Mouse (Mus musculus) brain, adult 2 months (tissue): ENCODE data around the gene Rps6kb2.
"Not testable (repeated sequence)": the region's sequence is repeated elsewhere in the genome, so short reads cannot be mapped to it uniquely, and the experiment has no call there.

ENCODE experiments used
- DNase-seq: peaks from one replicate; pipeline ENCODE4 v3.0.0; 2011; ENCODE audit warnings: low read depth, low spot score

Rps6kb2 gene

GRCm38 (mm10) chr19:4142416-4143173, 20.6 kb downstream of the Rps6kb2 start:
- no peak for DNase-seq

- DNase-seq = no peak
These were observed 23.0 kb downstream of the Rps6kb2 start for GRCm38 (mm10) chr19:4140147-4140546.

DNA sequence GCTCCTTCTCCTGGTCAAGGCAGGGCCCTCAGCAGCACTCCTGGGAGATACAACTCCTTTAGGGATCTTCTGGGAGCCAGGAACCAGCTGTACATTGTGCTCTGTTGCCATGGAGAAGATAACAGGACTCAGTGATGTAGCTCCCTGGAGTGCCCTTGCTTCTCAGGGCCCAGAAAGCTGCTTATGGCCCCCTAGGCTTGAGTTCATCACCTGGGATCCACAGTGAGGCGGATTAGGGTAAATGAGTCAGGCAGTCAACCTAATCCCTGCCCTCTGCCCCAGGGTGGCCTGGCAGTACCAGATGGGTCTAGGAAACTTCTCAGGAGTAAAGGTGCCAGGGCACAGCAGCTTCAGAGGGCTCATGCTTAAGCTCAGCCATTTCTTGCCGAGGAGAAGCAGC, 23.7 kb downstream of the Rps6kb2 start, which contains the start of gene Gpr152:
Gene Gpr152 (plus strand): TSS at position 342 of the 400 bp plus-strand sequence.
- no peak for DNase-seq

- no peak for DNase-seq
These were observed 25.2 kb downstream of the Rps6kb2 start for GRCm38 (mm10) chr19:4137913-4138312.

GRCm38 (mm10) chr19:4136463-4136862, 26.7 kb downstream of the Rps6kb2 start:
- DNase-seq = no peak

GRCm38 (mm10) chr19:4135963-4136345, 27.2 kb downstream of the Rps6kb2 start:
- DNase-seq = peak; percentile 48

DNA sequence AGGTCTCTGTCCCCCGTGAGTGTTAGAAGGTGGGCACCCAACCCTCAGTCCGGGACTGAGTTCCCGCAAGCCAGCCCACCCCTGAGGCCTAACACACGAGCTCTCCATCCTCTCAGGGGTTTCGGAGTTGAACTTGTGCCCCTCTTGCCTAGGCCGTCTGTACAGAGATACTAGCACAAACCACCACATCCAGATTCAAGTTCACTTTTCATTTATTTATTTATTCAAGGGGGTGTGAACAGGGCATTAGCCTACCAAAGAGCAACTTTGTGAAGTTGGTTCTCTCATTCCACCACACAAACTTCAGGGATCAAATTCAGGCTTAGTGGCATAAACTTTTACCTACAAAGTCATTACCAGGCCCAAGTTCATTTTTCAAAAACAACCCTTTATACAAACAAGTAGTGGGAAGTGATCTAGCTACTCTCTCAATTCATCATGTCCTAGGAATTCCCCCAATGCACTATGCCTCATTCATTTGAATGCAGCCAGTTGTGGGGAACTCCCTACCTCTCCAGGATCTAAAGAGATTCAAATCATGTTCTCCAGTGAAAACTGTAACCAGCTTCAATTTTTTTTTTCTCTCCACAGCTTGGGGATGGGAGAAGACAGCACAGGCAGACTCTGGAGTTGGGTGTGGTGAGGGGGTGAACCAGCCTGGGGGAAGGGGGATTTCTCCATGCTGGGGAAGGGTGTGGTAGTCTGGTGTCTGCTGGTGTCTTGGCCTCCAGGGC, 27.8 kb downstream of the Rps6kb2 start:
- not testable (repeated sequence) for DNase-seq

GRCm38 (mm10) chr19:4134354-4134753, 28.8 kb downstream of the Rps6kb2 start:
- no peak for DNase-seq

DNA sequence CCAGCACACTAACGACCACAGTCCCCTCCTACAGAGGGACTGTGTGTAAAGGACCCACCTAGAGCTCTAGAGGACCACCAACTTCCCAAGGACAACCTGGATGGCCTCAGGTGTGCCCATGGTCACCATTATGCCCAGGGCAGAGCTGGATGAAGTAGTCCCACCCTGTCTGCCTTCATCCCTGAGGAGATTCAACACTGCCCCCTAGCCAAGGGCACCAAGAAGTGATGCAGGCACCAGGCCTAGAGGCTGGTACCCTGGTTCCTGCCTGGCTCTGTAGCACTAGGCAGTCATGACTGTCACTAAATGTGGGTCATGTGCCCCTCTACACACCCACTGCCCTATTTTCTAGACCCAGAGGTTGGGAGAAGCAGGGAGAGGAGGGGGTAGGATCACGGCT, 31.4 kb downstream of the Rps6kb2 start:
- no peak for DNase-seq

DNA sequence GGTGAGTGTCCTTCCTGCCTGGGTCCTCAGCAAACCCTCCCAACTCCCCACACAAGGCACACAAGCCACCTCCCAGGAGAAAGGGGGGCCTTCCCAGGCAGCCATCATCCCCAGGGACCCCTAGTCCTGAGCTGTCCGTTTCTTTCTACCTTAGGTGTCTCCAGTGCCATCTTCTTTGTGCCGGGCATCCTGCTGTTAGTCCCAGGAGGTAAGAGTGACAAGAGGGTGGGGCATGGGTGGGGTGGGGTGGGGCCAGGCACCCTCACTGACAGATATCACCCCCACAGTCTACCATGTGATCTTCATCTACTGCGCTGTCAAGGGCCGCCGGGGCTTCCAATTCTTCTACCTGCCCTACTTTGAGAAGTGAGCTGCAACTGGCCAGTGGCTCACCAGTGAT, 32.1 kb downstream of the Rps6kb2 start:
- DNase-seq = no peak

GRCm38 (mm10) chr19:4130106-4130505, 33.0 kb downstream of the Rps6kb2 start:
- DNase-seq = no peak

DNA sequence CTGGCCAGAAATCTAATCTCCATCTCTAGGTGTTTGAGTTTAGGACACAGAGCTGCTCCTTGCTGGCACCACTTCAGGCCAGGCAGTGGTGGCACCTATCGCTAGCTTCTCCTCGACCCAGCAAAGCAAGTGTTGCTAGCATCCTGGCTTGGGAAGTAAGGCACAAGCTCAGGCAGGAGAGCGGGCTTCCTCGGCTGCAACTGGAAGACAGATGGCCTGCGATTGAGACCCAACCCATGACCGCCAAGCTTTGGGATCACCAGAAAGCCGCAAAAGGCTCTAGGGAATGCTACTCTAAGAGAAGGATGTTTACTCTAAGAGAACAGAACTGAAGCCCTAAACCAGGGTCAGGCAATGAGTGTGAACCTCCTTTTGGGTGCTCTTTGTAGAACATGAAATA, 33.7 kb downstream of the Rps6kb2 start:
- no peak for DNase-seq

DNA sequence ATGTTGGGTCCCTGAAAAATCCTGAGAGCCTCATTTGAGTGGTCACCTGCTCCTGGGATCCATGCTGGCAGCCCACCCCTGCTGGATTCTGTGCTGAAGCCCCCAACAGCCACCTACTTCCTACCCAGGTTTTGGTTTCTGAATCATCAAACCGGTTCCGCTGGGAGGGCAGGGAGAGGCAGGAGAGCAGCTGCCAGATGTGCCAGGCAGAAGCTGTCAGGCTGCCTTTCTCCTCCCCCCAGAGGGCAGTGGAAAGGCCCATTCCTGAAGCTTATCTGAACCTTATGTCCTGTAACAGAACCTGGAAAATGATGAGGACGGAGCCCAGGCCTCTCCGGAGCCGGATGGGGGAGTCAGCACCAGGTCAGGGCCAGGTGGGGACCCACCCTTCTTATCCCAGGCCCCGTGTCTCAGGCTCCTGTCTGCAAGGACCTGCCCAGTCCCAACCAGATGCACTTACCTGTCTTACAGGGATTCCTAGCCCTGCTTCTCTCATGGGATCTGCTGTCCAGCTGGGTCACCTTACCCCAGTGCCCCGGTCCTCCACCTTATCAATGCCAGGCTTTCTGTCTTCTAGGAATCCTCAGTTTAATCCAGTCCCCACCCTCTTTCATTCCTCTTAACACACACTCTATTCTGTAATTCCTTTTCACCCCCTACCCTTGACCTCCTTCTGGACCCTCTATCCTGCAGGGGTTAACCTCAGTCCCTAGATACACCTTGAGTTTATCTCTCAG, 36.2 kb downstream of the Rps6kb2 start:
- peak; percentile 39 for DNase-seq

DNA sequence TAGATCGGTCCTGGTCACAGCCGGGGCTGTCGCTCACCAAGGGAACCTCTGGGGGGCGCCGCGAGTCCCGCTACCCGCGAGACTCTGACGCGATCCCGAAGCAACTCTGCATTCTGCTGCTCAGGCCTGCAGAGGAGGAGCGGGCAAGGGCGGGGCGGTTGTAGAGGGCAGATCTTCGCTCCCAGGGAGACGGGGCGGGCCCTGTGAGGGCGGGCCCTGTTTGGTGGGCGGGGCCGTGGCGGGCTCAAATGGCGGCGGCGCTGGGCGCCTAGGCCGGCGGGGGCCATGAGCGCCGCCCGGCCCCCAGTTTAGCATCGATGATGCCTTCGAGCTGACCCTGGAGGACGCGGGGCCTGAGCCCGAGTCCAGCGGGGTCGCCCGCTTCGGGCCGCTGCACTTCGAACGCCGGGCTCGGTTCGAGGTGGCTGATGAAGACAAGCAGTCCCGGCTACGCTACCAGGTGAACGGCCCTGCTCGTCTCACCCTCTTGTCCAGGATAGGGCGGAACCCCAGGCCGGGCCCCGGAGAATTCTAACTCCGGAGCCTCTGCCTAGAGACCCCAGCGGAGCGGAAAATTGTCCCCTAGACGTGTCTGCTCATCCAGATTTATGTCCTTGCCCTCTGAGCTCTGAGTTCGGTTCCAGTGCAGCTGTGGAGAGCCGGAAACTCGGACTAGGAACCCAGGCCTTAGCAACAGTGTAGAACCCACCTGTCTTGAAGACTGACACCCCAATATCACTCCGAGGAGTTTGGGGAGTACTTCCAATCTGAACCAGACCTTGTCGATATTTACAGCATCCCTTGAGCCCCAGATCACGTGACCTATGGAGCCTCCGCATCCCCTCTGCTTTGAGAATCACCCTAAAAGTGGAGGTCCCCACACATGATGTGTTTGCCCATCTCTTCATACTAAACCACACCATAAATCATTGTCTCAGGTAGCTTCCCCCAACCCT, 37.1 kb downstream of the Rps6kb2 start, which contains the start of gene Aip:
Gene Aip (minus strand): TSS at position 118 of the 956 bp plus-strand sequence.
- peak; percentile 99 for DNase-seq

- DNase-seq = peak; percentile 66
These were observed 37.9 kb downstream of the Rps6kb2 start for GRCm38 (mm10) chr19:4125268-4125667.

DNA sequence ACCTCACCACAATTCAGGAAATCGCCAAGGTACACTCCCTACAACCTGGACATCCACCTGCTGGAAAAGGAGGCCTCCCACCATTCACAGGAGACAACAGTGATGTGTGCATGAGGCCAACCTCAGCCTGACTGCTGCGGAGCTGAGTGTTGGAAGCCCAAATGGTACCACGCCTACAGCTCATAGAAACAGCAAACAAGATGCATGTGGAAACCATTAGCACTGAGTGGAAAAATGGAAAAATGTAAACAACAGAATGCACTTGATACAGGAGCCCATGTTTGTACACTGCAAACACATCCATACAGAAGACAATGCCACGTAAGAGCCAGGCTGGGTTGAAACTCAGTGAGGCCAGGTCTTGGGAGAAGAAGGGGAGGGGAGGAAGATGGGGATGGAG, 38.7 kb downstream of the Rps6kb2 start:
- DNase-seq = no peak

DNA sequence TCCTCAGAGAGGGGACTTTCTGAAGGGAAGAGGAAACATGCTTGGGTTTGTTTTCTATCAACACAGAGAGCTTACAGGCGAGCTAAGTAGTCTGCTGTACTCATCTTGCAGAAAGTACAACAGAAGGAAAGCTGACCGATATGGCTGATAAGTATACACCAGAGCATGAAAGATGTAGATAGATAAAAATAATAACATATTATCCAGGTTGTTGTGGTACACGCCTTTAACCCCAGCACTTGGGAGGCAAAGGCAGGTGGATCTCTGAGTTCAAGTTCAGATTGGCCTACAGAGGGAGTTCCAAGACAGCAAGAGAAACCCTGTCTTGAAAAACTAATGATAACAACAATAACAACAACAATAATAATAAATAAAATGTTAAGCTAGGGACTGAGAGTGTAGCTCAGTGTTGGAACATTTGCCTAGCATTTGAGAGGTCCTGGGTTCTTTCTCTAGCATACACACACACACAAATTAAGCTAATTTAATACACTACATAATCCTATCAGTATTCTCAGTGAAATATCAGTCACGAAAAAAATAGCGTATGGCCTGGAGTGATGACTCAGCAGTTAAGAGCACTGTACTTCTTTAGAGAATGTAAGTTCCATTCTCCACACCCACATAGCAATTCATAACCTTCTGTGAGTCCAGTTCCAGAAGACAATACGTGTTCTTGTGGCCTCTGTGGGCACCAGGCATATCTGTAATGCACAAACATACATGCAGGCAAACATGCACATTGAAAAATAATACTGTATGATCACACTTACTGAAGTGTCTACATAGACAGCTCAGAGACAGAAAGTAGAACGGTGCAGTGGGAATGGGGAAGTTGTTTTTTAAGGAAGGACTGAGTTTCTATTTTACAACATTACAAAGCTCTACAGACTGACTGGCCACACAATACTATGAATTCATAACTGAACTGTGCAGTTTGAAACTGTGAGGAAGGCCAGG, 40.5 kb downstream of the Rps6kb2 start:
- DNase-seq = no peak

- not testable (repeated sequence) for DNase-seq
These were observed 41.3 kb downstream of the Rps6kb2 start for GRCm38 (mm10) chr19:4121896-4122295.

DNA sequence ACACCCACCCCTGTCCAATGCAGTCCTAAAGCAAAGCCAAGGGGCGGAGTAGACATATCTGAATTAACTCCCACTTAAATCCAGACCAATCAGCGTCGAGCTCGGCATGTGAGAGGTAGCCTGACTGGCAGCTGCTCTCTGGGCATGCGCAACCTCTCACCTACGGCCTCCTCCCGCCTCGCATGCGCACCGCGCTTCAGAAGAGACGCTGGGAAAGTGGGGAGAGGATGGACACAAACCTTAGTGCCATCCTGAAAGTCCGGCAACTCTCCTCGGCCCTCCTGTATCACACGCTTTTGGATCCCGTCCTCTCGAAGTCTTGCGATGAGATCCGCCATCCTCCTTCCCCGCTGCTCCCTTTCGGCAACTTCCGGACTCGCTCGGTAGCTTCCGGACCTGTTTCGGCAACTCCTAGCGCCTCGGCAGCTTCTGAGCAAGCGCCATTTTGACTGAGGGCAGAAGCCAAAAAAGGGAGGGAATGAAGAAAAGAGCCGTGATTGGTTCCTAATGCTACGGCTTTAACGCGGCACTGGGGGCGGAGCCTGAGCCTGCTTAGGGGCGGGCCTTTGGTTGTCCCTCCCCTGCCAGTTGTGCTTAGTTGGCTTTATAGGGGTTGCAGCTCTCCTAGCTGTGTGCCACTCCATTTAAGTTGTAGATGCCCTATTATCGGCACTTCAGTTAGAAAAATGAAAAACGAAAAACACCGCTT, 41.9 kb downstream of the Rps6kb2 start:
- peak; percentile 99 for DNase-seq
